Mouse (Mus musculus) left cerebral cortex, postnatal 14 days (tissue): ENCODE results near the gene Klf4. TPM values are rescaled to one million over a fixed set of nuclear protein-coding genes. Genes with fewer than 3 reads are reported as not detected.

Experiments
- total RNA-seq, 2 experiments: library from RNA; stranded (reverse); gene quantifications; 2 replicates each; pipeline ENCODE4 v1.2.3; 2021

Gene Klf4
- total RNA-seq, 2 experiments from 2014 or later = 6.3 to 8.4 TPM

Other genes with a start within 250 kb of the Klf4 start
- 100 to 1,000 TPM; 206 to 211 TPM for gene Rad23b, start 182.4 kb downstream of the Klf4 start, total RNA-seq